Mouse (Mus musculus): ENCODE results near the gene Armc8.
"Not testable (repeated sequence)": the region's sequence is repeated elsewhere in the genome, so short reads cannot be mapped to it uniquely, and the experiment has no call there.

The Armc8 gene

DNA sequence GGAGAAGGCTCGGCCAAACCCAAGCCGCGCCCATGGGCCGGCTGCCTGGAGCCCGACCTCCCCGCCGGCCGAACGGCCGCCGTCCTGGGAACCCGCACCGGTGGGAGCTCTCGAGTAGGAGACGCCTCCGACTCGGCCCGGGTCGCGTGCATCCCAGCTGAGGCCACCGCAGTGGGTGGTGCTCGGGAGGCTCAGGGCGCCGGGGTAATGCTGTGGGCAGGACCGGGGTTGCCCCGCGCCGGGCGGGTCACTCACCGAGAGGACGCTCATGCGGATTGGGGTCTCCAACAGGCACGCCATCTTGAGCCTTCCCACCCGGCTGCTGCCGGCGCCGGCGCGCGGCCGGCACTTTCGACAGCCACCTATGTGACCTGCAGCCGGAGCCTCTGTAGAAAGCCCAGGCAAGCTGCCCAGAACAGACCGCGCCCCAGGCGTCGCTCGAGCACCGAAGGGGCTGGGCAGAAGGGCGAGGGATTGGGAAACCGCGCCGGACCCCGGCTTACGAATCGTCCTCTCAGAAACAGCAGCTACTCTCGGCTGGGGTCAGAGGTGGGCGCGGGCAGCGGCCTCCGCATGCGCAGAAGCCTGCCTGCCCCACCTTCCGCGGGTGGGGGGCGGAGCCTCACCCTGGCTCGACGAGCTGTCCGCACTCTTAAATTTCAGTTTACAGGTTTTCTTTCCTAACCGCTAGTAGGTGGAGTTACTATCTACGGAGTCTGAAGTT, at the start of gene Armc8:
Gene Armc8, minus strand, starts transcription at position 553 of the 724 bp plus-strand sequence.
- DNase-seq (ENCODE audit: low read depth, low spot score) = peak; percentile 97

DNA sequence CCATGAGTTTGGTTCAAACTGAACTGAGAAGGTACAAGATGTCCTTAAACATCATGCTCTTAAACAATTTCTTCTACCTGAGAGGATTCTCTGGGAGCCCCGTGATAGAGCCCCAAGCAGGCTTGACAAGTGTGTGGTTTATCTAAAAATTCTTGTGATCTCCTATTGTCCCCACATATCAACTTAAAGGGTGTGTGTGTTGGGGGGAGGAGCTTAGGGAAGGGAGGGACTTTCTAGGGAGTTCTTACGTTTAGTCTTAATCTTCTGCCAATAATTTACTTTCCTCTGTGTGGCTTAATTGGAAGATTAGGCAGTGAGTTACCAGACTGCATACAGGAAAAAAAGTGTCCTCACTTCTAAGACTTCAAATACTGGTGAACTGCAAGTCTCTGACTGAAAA, 43.5 kb upstream of the Armc8 start, which contains the start of gene A4gnt:
Gene A4gnt, plus strand, starts transcription at position 301 of the 400 bp plus-strand sequence.
- no peak for DNase-seq (ENCODE audit: low read depth, low spot score)

DNA sequence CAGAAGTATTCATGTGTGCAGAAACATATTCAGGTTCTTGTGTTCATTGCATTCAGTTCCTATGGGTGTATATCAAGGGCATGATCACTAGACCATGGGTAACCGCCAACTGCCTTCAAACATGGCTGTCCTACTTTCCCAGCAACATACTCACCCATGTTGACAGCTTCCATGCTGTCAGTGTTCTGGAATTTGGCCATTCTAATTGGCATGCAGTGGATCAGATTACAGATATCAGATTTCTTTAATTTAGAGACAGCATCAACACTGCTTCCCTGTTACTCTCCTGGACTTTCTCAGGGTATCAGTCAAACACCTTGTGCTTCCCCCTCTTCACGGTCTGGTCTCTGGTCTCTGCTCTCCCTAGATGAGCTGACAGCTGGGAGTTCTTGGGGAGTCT, 34.9 kb upstream of the Armc8 start:
- no peak for DNase-seq (ENCODE audit: low read depth, low spot score)

DNA sequence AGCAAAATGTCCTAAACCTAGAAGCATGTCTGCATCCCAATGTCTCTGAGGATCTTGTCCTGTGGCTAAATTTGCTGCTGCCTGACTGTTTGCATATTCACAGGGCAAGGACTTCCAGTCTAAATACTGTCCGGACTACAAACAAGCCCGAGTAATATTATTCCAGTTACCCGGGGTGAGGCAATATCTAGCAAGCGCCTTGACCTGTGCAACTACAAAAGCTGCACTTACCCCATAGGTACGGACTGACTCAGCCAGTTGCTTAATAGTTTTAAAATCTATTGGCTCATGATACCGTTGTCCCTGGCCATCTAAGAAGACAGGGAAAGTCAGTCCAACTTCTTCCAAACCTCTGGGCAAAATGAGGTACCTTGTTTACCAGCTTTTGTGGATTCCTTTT, 30.4 kb upstream of the Armc8 start:
- DNase-seq (ENCODE audit: low read depth, low spot score) = not testable (repeated sequence)

DNA sequence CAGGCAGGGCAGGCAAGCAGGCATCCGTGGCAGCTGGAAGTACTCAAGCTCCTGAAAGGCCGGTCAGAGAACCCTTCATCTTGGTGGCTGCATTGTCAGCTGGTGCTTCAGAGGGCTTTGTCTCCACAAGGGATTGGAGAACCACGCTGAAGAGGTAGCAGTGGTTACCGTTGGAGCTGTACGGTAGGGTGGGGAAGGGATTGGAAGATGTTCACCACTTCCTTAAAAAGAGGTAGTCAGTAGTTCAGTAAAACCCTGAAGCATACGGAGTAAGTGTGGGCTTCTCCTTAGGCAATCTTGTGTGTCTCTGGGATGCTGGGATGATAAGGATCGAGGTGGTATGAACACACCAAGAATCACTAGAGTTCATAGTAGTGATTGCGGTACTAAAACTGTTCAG, 22.4 kb upstream of the Armc8 start:
- DNase-seq (ENCODE audit: low read depth, low spot score) = no peak

DNA sequence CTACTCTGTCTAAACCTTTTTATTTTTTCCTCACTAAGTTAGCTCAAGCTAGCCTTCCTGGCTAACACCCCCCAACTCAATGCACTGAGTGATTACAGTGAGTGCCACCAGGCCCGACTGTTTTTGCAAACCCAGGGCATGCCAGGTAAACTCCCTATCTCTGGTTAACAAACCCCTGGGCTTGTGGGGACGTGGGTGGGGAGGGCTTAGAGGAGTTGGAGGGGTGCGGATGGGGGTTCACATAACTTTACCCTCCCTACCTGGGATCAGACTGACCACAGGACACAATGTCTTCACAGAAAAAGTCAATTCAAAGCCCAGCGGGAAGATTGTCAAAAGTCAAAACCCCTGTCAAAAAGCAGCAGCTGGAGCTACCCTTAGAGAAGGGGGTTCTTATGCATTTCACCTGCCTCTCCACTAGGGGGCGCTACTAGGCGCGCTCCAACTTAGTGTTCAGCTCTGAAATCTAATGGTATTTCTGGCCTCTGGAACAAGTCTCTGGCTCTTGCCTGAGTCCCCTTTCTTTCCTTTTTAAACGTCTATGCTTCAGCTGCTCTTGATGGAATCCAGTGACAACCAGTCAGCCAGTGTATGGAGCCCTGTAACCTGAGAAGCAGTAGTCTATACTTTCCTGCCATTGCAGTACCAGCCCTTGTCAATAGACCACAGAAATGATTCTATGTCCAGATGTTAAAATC, 19.0 kb upstream of the Armc8 start:
- peak; percentile 63 for DNase-seq (ENCODE audit: low read depth, low spot score)

DNA sequence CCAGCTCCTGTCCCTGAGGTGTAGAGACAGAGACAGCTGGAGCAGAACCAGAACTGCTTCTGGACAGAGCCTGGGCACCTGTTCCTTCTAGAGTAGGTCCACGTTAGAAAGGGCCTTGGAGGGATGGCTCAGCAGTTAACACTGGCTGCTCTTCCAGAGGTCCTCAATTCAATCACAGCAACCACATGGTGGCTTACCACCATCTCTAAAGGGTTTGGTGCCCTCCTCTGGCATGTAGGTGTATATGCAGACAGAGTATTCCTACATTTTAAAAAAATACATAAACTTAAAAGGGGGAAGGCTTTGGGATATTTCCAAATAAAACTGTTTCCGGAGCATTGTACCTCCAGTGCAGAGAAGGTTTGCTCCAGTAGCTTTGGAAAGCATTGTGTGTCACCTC, 12.0 kb upstream of the Armc8 start:
- peak; percentile 66 for DNase-seq (ENCODE audit: low read depth, low spot score)

DNA sequence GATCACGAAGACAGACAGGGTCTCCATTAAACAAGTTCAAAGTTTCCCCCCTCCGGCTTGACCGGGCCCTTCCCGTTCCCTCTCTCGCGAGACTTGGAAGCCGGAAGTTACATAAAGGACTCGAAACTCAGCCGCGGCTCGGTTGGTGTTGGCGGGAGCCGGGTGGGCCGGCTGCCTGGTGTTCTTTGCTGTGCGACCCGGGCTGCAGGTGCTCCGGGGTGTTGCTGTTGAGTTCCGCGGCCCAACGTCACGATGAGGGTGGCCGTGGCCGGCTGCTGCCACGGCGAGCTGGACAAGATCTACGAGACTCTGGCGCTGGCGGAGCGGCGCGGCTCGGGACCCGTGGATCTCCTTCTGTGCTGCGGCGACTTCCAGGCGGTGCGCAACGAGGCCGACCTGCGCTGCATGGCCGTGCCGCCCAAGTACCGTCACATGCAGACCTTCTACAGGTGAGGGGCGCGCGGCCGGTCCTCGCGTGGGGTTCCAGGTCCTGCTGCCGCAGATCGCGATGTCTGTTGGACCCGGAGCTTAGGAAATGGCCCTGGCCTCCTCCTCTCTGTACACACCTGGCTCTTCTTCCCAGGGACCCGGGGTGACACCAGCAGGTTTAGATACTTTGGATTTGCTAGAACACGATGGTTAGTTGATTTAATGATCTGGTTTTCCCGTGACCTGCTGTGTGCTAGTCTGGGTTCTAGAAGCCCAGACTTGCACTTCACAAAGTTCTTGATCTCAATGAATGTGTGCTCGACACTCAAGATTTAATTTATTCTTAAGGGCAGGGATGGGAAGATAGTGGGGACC, 7.2 kb upstream of the Armc8 start, which contains the start of gene Dbr1:
Gene Dbr1, plus strand, starts transcription at position 123 of the 804 bp plus-strand sequence.
- DNase-seq (ENCODE audit: low read depth, low spot score) = peak; percentile 95

DNA sequence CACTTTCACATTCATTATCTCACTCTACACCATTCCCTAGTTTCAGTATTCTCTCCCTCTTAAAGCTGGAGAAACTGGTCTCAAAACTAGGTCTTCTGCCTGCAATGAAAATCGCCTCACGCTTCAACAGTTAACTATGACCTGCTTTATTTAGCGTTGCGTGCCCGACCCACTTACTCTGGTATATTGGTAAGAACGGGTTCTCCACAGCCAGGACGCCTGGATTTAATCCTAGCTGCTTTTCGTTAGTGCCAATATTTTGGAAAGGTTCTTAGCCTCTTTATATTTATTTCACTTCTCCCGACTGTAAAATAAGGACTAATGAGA, 335 bp upstream of the Armc8 start:
- no peak for DNase-seq (ENCODE audit: low read depth, low spot score)

DNA sequence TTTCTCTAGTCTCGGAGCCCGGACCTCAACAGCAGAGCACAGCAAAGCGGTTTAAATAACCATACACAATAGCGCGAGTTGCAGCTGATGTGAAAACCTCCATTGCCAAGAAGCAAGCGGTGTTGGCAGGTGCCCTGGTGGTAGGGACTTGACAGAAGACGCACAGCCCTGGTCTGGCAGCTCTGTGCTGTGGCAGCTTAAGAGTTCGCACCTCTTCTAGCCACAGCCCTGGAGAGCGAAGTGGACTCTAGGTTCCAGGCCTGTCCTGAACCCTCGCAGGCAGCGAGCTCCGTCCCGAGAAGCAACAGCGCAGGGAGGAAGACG, 714 bp downstream of the Armc8 start:
- no peak for DNase-seq (ENCODE audit: low read depth, low spot score)

DNA sequence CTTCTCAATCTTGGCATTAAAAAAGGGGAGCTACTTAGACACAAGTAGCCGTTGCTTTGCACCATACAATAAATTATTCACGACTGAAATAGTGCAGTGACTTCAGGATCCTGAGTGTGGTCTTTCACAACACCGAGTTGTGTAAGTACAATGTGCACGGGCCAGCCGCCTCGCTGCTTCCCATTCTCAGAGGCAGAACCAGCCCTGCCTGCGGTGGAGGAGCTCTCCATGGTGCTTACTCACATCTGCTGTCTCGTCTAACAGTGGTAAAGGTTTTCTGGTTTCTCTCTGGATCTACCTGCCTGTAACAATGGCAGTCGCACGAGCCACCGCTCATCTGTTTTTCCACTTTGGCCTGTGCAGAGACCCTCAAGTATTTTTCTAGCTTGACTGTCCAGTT, 5.0 kb downstream of the Armc8 start:
- DNase-seq (ENCODE audit: low read depth, low spot score) = peak; percentile 60

DNA sequence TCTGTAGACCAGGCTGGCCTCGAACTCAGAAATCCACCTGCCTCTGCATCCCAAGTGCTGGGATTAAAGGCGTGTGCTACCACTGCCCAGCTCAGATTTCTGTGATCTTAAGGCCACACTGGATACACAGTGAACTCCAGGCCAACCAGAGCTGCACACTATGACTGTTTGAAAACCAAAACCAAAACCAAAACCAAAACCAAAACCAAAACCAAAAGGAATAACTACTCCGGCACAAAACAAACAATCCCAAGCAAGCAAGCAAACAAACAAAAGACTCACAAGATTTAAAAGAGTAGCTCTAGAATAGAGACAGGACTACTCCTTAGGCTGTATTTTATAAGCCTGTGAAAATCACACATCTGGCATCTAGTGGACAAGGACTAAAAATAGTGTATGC, 8.3 kb downstream of the Armc8 start:
- no peak for DNase-seq (ENCODE audit: low read depth, low spot score)

DNA sequence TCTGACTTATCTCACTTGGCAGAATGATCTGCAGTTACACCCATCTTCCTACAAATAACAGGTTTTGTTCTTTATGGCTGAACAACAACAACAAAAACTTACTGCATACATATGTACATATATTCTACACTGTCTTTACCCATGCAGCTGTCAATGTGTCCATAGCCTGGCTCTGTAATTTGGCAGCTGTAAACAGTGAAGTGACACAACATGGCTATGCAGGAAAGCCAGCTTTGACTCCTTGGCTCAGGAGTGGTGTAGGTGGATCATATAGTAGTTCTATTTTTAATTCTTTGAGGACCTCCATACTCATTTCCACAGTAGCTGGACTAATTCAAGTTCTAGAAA, 9.2 kb downstream of the Armc8 start:
- no peak for DNase-seq (ENCODE audit: low read depth, low spot score)

DNA sequence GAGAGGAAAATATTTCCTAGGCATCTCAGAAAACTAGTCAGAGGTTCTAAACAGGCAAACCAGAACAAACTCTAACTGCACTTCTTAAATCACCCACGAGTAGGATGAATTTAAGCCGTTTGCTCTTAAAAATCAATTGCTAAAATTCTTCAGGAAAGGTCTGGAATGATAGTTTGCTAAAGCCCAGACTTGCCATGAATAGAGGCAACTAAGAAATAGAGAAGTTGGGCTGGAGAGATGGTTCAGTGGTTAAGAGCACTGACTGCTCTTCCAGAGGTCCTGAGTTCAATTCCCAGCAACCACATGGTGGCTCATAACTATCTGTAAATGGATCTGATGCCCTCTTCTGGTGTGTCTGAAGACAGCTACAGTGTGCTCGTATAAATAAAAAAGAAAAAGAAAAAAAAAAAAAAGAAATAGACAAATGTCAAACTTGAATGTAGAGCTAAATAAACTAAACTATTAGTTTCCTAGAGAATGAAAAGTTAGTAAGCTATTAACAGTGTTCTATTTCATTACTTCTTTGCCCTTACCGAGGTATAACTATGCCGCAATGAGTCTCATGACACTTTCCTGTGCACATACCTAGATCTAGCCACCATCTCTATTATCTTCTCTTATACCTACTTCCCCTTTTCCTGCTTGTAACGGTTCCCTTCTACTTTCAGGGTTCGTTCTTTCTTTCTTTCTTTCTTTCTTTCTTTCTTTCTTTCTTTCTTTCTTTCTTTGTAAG, 9.7 kb downstream of the Armc8 start:
- peak; percentile 50 for DNase-seq (ENCODE audit: low read depth, low spot score)

DNA sequence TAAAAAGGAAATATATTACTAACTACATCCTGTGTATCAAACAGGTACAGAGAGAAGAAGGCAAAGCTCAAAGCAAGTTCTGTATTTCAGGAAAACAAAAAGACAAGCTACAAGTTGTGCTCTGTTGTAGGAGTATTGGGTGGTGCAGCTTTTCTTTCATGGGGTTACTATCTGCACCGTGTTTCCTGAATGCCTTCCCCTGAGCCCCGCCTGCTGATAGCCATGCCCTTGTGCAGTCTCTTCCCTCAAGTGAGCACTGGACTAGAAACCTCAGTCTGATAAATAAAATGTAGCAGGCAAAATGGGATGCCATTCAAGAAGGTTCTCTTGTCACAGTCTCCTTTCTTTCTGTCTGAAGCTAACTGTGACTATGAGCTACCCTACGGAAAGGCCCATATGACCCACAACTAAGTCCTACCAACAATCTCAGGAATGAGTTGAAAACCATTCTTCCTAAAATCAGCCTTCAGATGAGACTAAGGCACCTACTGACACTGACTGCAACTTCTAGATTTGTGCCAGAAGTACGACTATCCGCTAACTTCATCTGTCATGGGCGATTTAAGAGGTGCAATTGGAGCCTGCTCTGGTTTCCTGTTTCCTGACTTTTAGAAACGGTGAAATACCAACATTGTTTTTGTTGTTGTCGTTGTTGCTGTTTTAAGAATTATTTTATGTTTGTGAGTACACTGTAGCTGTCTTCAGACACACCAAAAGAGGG, 11.0 kb downstream of the Armc8 start:
- DNase-seq (ENCODE audit: low read depth, low spot score) = no peak

DNA sequence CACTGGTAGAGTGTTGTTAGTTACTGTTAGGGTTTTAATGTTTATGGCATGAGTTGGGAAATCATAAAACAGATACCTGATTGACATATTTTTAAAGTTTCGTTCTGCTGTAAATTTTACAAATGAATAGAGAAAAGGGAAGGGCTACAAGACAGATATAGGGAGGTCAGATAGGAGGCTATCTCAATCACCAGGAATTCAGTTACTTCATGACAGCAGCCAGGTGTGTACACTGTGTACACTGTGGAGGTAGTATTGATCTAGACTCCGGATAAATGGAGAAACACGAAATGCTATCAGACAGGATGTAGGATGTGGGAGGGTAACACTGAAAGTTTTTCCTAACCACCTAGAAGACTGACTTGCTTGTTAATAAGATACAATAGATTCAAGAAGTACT, 13.4 kb downstream of the Armc8 start:
- DNase-seq (ENCODE audit: low read depth, low spot score) = no peak

DNA sequence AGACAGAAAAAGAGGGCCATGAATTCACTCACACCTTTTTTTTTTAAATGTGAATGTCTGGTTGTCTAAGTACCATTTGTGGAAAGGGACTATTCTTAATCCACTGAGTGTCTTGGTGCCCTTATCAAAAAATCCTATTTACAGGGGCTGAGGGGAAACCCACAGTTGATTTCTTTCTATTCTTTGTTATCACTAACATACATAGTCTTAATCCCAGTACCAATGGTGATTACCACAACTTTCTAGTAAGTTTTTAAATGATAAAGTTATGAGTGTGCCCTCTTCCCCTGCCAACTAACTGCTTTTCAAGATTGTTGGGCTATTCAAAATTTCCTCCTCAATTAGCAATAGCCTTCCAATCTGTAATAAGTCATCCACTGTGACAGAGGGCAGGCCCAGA, 14.6 kb downstream of the Armc8 start:
- no peak for DNase-seq (ENCODE audit: low read depth, low spot score)

DNA sequence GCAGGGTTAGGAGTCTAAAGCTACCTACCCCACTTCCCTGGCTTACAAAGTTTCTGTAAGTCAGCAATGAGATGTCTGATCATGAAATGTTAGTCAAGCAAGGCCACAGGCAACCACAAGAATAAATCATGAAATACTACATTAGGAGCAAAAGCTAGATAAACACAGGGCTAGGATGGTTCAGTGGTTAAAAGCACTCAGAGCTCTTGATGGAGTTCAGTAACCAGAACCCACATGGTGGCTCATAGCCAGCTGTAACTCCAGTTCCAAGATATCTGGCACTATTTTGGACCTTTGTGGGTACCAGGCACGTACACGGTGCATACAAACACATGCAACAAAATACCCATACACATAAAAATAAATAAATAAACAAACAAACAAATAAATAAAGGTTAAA, 15.7 kb downstream of the Armc8 start:
- no peak for DNase-seq (ENCODE audit: low read depth, low spot score)

DNA sequence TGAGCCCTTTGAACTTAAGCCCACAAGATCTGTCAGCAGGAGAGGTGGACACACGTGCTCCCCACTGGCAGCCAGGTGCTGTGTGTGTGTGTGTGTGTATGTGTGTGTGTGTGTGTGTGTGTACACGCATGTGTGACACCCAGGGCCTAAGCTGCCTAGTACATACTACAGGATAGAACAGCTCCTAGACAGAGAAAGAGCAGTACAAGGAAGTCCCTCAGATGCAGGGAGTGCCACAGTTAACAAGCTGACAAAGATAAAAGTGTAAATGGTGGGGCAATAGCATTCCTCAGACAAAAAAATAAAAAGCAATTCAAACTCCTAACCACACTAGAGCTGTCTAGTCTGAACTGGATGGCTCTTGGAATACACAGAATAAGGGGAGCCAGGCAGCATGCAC, 16.6 kb downstream of the Armc8 start:
- no peak for DNase-seq (ENCODE audit: low read depth, low spot score)

DNA sequence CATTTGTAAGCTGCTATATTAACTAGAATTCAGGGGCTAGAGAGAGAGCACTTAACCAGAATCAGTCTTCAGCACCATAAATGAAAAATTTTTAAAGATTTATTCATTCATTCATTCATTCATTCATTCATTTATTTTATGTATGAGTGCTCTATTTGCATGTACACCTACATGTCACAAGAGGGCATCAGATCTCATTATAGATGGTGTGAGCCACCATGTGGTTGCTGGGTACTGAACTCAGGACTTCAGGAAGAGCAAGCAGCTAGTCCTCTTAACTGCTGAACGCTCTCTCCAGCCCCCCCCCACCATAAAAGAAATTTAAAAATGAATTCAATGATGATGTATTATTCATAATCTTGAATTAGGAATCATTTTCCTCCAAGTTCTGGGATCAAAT, 22.4 kb downstream of the Armc8 start:
- DNase-seq (ENCODE audit: low read depth, low spot score) = peak; percentile 33

DNA sequence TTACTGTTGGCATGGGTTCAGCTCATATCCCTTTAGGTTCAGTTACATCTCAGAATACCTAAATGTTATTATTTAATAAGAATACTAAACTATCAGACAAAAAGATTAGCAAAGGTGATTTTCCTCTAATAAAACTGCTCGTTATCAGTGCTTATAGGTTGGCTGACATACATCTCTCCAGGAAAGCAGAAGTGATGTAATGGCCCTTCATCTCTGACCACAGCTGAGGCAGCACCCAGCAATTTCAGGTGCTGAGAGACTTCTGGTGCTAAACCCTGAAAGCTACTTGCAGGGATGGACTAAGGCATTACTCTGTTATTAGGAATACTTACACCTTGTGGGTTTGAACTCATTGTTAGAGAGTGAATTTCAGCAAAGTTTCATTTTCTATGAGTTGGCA, 36.8 kb downstream of the Armc8 start:
- DNase-seq (ENCODE audit: low read depth, low spot score) = no peak

Data from A20 (cell line).